Mouse (Mus musculus): Measurements from ENCODE around the gene Fam163a. TPM values are rescaled to one million over a fixed set of nuclear protein-coding genes. Genes with fewer than 3 reads are reported as not detected.
"Not testable (repeated sequence)": the region's sequence is repeated elsewhere in the genome, so short reads cannot be mapped to it uniquely, and the experiment has no call there.

The Fam163a gene
- polyA plus RNA-seq, 1 experiment from 2014 or later: 0.89 TPM

GRCm38 (mm10) chr1:156040731-156041401 is 164.0 kb downstream of the Fam163a start:
- peak overlapping the region; percentile 64 for H3K27ac ChIP-seq
- 1% methylated on average over 22 of the region's 22 CpGs for WGBS

GRCm38 (mm10) chr1:156039989-156040388 is 164.8 kb downstream of the Fam163a start:
- not testable (repeated sequence) for H3K4me2 ChIP-seq; H3K4me3 ChIP-seq; H3K9ac ChIP-seq; H3K9me3 ChIP-seq; H3K27me3 ChIP-seq; H3K36me3 ChIP-seq; ATAC-seq (ENCODE audit: borderline replicate concordance, extremely low read depth, low FRiP score, low TSS enrichment)
- Histone ChIP-seq H3K27ac (peak overlapping the region; percentile 56; the same call in 1 of the 2 replicates), H3K4me1 (peaks cover 18% of the 10 kb centered on the region)
- WGBS: 67% methylated on average over 7 of the region's 7 CpGs

More at GRCm38 (mm10) chr1:156040731-156041401, 164.0 kb downstream of the Fam163a start:
- Histone ChIP-seq H3K4me1 (peaks cover 18% of the 10 kb centered on the region), H3K4me2 (peak overlapping the region; percentile 81), H3K9ac (peak overlapping the region; percentile 65), H3K27me3 (no peaks in the 10 kb centered on the region), H3K36me3 (peaks cover 8% of the 10 kb centered on the region), H3K9me3 (no peaks in the 10 kb centered on the region), H3K4me3 (peak overlapping the region; percentile 65)
- peak; percentile 87 for ATAC-seq (ENCODE audit: borderline replicate concordance, extremely low read depth, low FRiP score, low TSS enrichment)

- 38% methylated on average over 5 of the region's 5 CpGs for WGBS
- Histone ChIP-seq H3K9ac (no peak overlapping the region), H3K36me3 (peaks cover 12% of the 10 kb centered on the region), H3K4me1 (peaks cover 21% of the 10 kb centered on the region), H3K27me3 (no peaks in the 10 kb centered on the region), H3K9me3 (no peaks in the 10 kb centered on the region), H3K4me3 (peak overlapping the region; percentile 15), H3K27ac (peak overlapping the region; percentile 54), H3K4me2 (peak overlapping the region; percentile 62)
- no peak for ATAC-seq (ENCODE audit: borderline replicate concordance, extremely low read depth, low FRiP score, low TSS enrichment)
Observed at GRCm38 (mm10) chr1:156037144-156037583, 167.7 kb downstream of the Fam163a start.

DNA sequence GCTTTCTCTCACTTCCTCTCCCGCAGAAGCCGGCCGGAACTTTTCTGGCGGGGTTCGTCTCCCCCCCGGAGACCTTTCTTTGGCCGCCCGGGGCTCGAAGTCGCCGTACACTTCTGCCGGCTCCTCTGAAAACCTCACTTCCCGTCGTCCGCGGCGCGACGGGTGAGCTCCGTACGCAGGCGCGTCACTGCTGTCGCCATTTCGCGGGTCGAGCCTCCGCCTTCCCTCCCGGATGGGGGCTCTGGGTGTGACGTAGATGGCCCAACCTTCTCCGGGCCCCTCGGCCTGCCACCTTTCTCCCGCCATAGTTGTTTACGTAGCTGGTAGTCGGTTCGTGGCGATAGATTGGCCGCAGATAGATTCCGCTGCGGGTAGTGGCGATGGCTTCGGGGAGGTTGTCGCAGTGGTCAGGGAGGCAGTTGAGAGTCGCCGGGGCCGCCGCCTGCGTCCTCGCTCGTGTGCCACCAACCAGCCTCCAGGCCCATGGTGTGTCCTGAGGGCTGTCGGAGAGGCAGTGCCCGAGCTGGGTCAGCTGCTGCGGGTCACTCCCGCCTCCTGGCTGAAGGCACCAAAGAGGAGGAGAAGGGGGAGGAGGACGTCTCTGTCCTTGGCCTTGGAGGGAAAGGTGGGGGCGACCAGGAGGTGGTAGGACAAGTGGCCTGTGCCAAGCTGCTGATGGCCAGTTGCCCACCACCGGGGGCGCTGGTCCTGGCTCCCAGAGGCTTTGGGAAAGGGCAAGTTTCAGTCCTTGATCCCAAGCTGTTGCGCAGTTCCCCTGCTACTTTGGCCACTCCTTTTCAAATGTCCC is 168.7 kb downstream of the Fam163a start, which contains the start of gene Tor1aip1:
Gene Tor1aip1 (minus strand): TSS at position 551 of the 808 bp plus-strand sequence.
- H3K9ac ChIP-seq: peak within 1 kb of the TSS; percentile 88
- H3K4me3 ChIP-seq: peak within 1 kb of the TSS; percentile 88
- peaks cover 21% of the 10 kb centered on the region for H3K36me3 ChIP-seq
- ATAC-seq (ENCODE audit: borderline replicate concordance, extremely low read depth, low FRiP score, low TSS enrichment): peak; percentile 93
- peaks cover 13% of the 10 kb centered on the region for H3K4me1 ChIP-seq
- under 1% methylated on average over 59 of the region's 59 CpGs for WGBS
- no peaks in the 10 kb centered on the region for H3K27me3 ChIP-seq
- peak within 1 kb of the TSS; percentile 100 for H3K27ac ChIP-seq
- no peaks in the 10 kb centered on the region for H3K9me3 ChIP-seq
- peak within 1 kb of the TSS; percentile 62 for H3K4me2 ChIP-seq

DNA sequence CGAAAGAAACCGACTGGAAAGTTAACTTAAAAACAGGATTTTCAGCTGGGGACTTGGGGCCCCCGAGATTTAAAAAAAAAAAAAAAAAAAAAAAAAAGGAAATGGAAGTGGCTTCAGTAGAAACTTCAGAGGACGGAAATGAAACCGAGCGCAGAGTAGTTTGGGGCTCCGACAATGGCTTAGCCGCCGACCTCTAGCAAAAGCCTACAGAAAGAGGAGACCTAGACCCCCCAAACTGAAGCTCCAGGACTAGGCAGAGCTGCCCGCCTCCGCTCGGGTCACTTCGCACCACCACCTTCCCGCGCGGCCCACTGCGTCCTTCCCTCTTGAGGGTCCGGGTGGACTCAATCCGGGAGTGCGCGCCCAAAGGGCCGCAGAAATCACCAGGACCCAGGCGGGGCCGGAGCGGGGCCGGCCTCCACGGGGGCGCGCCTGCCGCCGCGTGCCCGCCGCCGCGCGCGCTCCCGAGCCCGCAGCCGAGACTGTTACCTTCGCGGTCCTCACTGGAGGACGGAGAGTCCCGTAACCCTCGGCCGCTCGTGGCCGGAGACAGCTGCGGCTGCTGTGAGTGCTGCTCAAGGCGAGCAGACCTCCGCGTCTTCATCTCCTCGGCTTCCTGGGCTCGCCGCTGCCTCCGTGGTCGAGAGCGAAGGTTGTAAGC is 169.4 kb downstream of the Fam163a start, which contains the start of gene Tor1aip2:
Gene Tor1aip2 (plus strand): TSS at position 135 of the 661 bp plus-strand sequence.
- under 1% methylated on average over 59 of the region's 59 CpGs for WGBS
- ATAC-seq (ENCODE audit: borderline replicate concordance, extremely low read depth, low FRiP score, low TSS enrichment): peak; percentile 88
- no peaks in the 10 kb centered on the region for H3K9me3 ChIP-seq

DNA sequence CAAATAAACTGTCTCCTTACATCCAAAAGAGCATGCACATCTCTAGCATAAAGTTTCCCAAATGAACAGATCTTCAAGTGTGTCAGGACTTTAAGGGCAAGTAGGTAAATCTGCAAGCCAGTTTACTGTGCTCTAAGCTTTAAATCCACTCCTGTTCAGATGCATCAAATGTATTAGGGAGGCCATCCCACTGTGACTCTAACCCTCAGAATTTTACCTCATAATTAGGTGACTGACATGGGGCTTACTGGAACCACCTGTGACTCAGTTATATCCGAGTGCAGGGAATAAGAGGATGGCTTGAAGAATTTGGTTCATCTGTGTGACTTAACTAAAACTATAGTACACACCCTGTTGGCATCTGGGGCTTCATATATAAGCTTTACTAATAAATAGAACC is 170.2 kb downstream of the Fam163a start:
- ATAC-seq (ENCODE audit: borderline replicate concordance, extremely low read depth, low FRiP score, low TSS enrichment): no peak
- Histone ChIP-seq H3K9me3 (no peaks in the 10 kb centered on the region), H3K36me3 (peaks cover 32% of the 10 kb centered on the region)

More for the DNA sequence above, 169.4 kb downstream of the Fam163a start, which contains the start of gene Tor1aip2:
- Histone ChIP-seq H3K9ac (peak within 1 kb of the TSS; percentile 88), H3K36me3 (peaks cover 28% of the 10 kb centered on the region), H3K4me2 (peak within 1 kb of the TSS; percentile 62), H3K4me1 (peaks cover 11% of the 10 kb centered on the region), H3K4me3 (peak within 1 kb of the TSS; percentile 88), H3K27me3 (no peaks in the 10 kb centered on the region), H3K27ac (peak within 1 kb of the TSS; percentile 100)

GRCm38 (mm10) chr1:156033921-156034320 is 170.9 kb downstream of the Fam163a start:
- H3K27me3 ChIP-seq: no peaks in the 10 kb centered on the region
- peaks cover 39% of the 10 kb centered on the region for H3K36me3 ChIP-seq
- no peaks in the 10 kb centered on the region for H3K9me3 ChIP-seq
- 97% methylated on average over 7 of the region's 7 CpGs for WGBS
- no peak overlapping the region for H3K27ac ChIP-seq
- H3K4me1 ChIP-seq: peaks cover 10% of the 10 kb centered on the region
- no peak overlapping the region for H3K9ac ChIP-seq
- no peak for ATAC-seq (ENCODE audit: borderline replicate concordance, extremely low read depth, low FRiP score, low TSS enrichment)
- no peak overlapping the region for H3K4me3 ChIP-seq
- H3K4me2 ChIP-seq: peak overlapping the region; percentile 62; the same call in 1 of the 2 replicates

More for the DNA sequence above, 170.2 kb downstream of the Fam163a start:
- H3K4me1 ChIP-seq: peaks cover 10% of the 10 kb centered on the region
- H3K27me3 ChIP-seq: no peaks in the 10 kb centered on the region
- peak overlapping the region; percentile 62 for H3K4me2 ChIP-seq
- WGBS: 5% methylated on average over 1 of the region's 1 CpGs
- H3K4me3 ChIP-seq: peak overlapping the region; percentile 88
- peak overlapping the region; percentile 88 for H3K9ac ChIP-seq
- H3K27ac ChIP-seq: peak overlapping the region; percentile 100

GRCm38 (mm10) chr1:156028340-156028975 is 176.4 kb downstream of the Fam163a start:
- 81% methylated on average over 4 of the region's 4 CpGs for WGBS
- Histone ChIP-seq H3K9me3 (no peaks in the 10 kb centered on the region), H3K9ac (no peak overlapping the region), H3K4me3 (no peak overlapping the region), H3K27ac (no peak overlapping the region), H3K27me3 (no peaks in the 10 kb centered on the region), H3K36me3 (peaks cover 52% of the 10 kb centered on the region), H3K4me2 (no peak overlapping the region), H3K4me1 (no peaks in the 10 kb centered on the region)
- ATAC-seq (ENCODE audit: borderline replicate concordance, extremely low read depth, low FRiP score, low TSS enrichment): no peak

- no peak for ATAC-seq (ENCODE audit: borderline replicate concordance, extremely low read depth, low FRiP score, low TSS enrichment)
- no peaks in the 10 kb centered on the region for H3K27me3 ChIP-seq
- H3K27ac ChIP-seq: no peak overlapping the region
- no peak overlapping the region for H3K4me2 ChIP-seq
- H3K36me3 ChIP-seq: peaks cover 49% of the 10 kb centered on the region
- no peak overlapping the region for H3K4me3 ChIP-seq
- H3K9me3 ChIP-seq: no peaks in the 10 kb centered on the region
- no peak overlapping the region for H3K9ac ChIP-seq
- 80% methylated on average over 3 of the region's 3 CpGs for WGBS
- no peaks in the 10 kb centered on the region for H3K4me1 ChIP-seq
Observed at GRCm38 (mm10) chr1:156027849-156028248, 177.0 kb downstream of the Fam163a start.
